Mouse (Mus musculus): ENCODE results near the gene Tnp2. TPM values are rescaled to one million over a fixed set of nuclear protein-coding genes. Genes with fewer than 3 reads are reported as not detected.

Gene Tnp2
- polyA plus RNA-seq, 1 experiment from 2014 or later = not detected

- Histone ChIP-seq H3K4me1 (ENCODE audit: control insufficient read depth, insufficient read depth, low read length) (no peaks in the 10 kb centered on the region), H3K27ac (ENCODE audit: low read depth, low read length) (no peak overlapping the region), H3K4me2 (ENCODE audit: low read depth, low read length) (no peak overlapping the region), H3K9ac (replicated peaks; ENCODE audit: low read depth, low read length) (no peak overlapping the region), H3K27me3 (ENCODE audit: control insufficient read depth, insufficient read depth, low read length) (no peaks in the 10 kb centered on the region), H3K9me3 (ENCODE audit: control insufficient read depth, low read length) (no peaks in the 10 kb centered on the region), H3K36me3 (ENCODE audit: control insufficient read depth, insufficient read depth, low read length) (no peaks in the 10 kb centered on the region), H3K4me3 (ENCODE audit: low read depth, low read length) (no peak overlapping the region)
- ATAC-seq (ENCODE audit: low read depth) = no peak
- WGBS = 88% methylated on average over 4 of the region's 4 CpGs
These were observed 37.4 kb upstream of the Tnp2 start for GRCm38 (mm10) chr16:10825840-10826239.

- H3K4me1 ChIP-seq (ENCODE audit: control insufficient read depth, insufficient read depth, low read length) = no peaks in the 10 kb centered on the region
These were observed 36.1 kb upstream of the Tnp2 start for GRCm38 (mm10) chr16:10824536-10824935.

GRCm38 (mm10) chr16:10821387-10821786 is 32.9 kb upstream of the Tnp2 start:
- Histone ChIP-seq H3K27ac (ENCODE audit: low read depth, low read length) (no peak overlapping the region), H3K9me3 (ENCODE audit: control insufficient read depth, low read length) (no peaks in the 10 kb centered on the region), H3K4me2 (ENCODE audit: low read depth, low read length) (no peak overlapping the region), H3K9ac (replicated peaks; ENCODE audit: low read depth, low read length) (no peak overlapping the region), H3K27me3 (ENCODE audit: control insufficient read depth, insufficient read depth, low read length) (no peaks in the 10 kb centered on the region), H3K4me3 (ENCODE audit: low read depth, low read length) (no peak overlapping the region), H3K36me3 (ENCODE audit: control insufficient read depth, insufficient read depth, low read length) (no peaks in the 10 kb centered on the region), H3K4me1 (ENCODE audit: control insufficient read depth, insufficient read depth, low read length) (no peaks in the 10 kb centered on the region)
- ATAC-seq (ENCODE audit: low read depth) = no peak
- WGBS = 61% methylated on average over 4 of the region's 4 CpGs

More at GRCm38 (mm10) chr16:10824536-10824935, 36.1 kb upstream of the Tnp2 start:
- ATAC-seq (ENCODE audit: low read depth) = no peak
- no peak overlapping the region for H3K4me3 ChIP-seq (ENCODE audit: low read depth, low read length)
- H3K9ac ChIP-seq (replicated peaks; ENCODE audit: low read depth, low read length) = no peak overlapping the region
- H3K27ac ChIP-seq (ENCODE audit: low read depth, low read length) = no peak overlapping the region
- no peaks in the 10 kb centered on the region for H3K9me3 ChIP-seq (ENCODE audit: control insufficient read depth, low read length)
- H3K4me2 ChIP-seq (ENCODE audit: low read depth, low read length) = no peak overlapping the region
- no peaks in the 10 kb centered on the region for H3K36me3 ChIP-seq (ENCODE audit: control insufficient read depth, insufficient read depth, low read length)
- H3K27me3 ChIP-seq (ENCODE audit: control insufficient read depth, insufficient read depth, low read length) = no peaks in the 10 kb centered on the region
- 79% methylated on average over 1 of the region's 1 CpGs for WGBS

- Histone ChIP-seq H3K27me3 (ENCODE audit: control insufficient read depth, insufficient read depth, low read length) (no peaks in the 10 kb centered on the region), H3K4me3 (ENCODE audit: low read depth, low read length) (no peak overlapping the region), H3K4me2 (ENCODE audit: low read depth, low read length) (no peak overlapping the region), H3K9ac (replicated peaks; ENCODE audit: low read depth, low read length) (no peak overlapping the region), H3K36me3 (ENCODE audit: control insufficient read depth, insufficient read depth, low read length) (no peaks in the 10 kb centered on the region), H3K27ac (ENCODE audit: low read depth, low read length) (no peak overlapping the region), H3K4me1 (ENCODE audit: control insufficient read depth, insufficient read depth, low read length) (no peaks in the 10 kb centered on the region), H3K9me3 (ENCODE audit: control insufficient read depth, low read length) (no peaks in the 10 kb centered on the region)
- ATAC-seq (ENCODE audit: low read depth) = no peak
- WGBS = 69% methylated on average over 3 of the region's 3 CpGs
These were observed 31.5 kb upstream of the Tnp2 start for GRCm38 (mm10) chr16:10819966-10820365.

- H3K4me2 ChIP-seq (ENCODE audit: low read depth, low read length) = no peak overlapping the region
- 81% methylated on average over 4 of the region's 4 CpGs for WGBS
- no peak for ATAC-seq (ENCODE audit: low read depth)
- no peak overlapping the region for H3K4me3 ChIP-seq (ENCODE audit: low read depth, low read length)
- no peak overlapping the region for H3K9ac ChIP-seq (replicated peaks; ENCODE audit: low read depth, low read length)
- no peaks in the 10 kb centered on the region for H3K4me1 ChIP-seq (ENCODE audit: control insufficient read depth, insufficient read depth, low read length)
- H3K36me3 ChIP-seq (ENCODE audit: control insufficient read depth, insufficient read depth, low read length) = no peaks in the 10 kb centered on the region
- H3K9me3 ChIP-seq (ENCODE audit: control insufficient read depth, low read length) = no peaks in the 10 kb centered on the region
- H3K27ac ChIP-seq (ENCODE audit: low read depth, low read length) = no peak overlapping the region
- H3K27me3 ChIP-seq (ENCODE audit: control insufficient read depth, insufficient read depth, low read length) = no peaks in the 10 kb centered on the region
These were observed 30.2 kb upstream of the Tnp2 start for GRCm38 (mm10) chr16:10818579-10819135.

GRCm38 (mm10) chr16:10814864-10815263 is 26.4 kb upstream of the Tnp2 start:
- no peaks in the 10 kb centered on the region for H3K9me3 ChIP-seq (ENCODE audit: control insufficient read depth, low read length)
- H3K4me1 ChIP-seq (ENCODE audit: control insufficient read depth, insufficient read depth, low read length) = no peaks in the 10 kb centered on the region
- H3K4me3 ChIP-seq (ENCODE audit: low read depth, low read length) = no peak overlapping the region
- ATAC-seq (ENCODE audit: low read depth) = no peak
- H3K27me3 ChIP-seq (ENCODE audit: control insufficient read depth, insufficient read depth, low read length) = no peaks in the 10 kb centered on the region
- H3K9ac ChIP-seq (replicated peaks; ENCODE audit: low read depth, low read length) = no peak overlapping the region
- no peak overlapping the region for H3K4me2 ChIP-seq (ENCODE audit: low read depth, low read length)
- no peaks in the 10 kb centered on the region for H3K36me3 ChIP-seq (ENCODE audit: control insufficient read depth, insufficient read depth, low read length)
- 95% methylated on average over 4 of the region's 4 CpGs for WGBS
- H3K27ac ChIP-seq (ENCODE audit: low read depth, low read length) = no peak overlapping the region

- Histone ChIP-seq H3K4me1 (ENCODE audit: control insufficient read depth, insufficient read depth, low read length) (no peaks in the 10 kb centered on the region), H3K4me3 (ENCODE audit: low read depth, low read length) (no peak overlapping the region), H3K27me3 (ENCODE audit: control insufficient read depth, insufficient read depth, low read length) (no peaks in the 10 kb centered on the region), H3K27ac (ENCODE audit: low read depth, low read length) (no peak overlapping the region), H3K4me2 (ENCODE audit: low read depth, low read length) (no peak overlapping the region), H3K36me3 (ENCODE audit: control insufficient read depth, insufficient read depth, low read length) (no peaks in the 10 kb centered on the region), H3K9ac (replicated peaks; ENCODE audit: low read depth, low read length) (no peak overlapping the region), H3K9me3 (ENCODE audit: control insufficient read depth, low read length) (no peaks in the 10 kb centered on the region)
- WGBS = 81% methylated on average over 4 of the region's 4 CpGs
- no peak for ATAC-seq (ENCODE audit: low read depth)
These were observed 25.3 kb upstream of the Tnp2 start for GRCm38 (mm10) chr16:10813726-10814125.

- H3K9ac ChIP-seq (replicated peaks; ENCODE audit: low read depth, low read length) = no peak within 1 kb of the TSS
- H3K27me3 ChIP-seq (ENCODE audit: control insufficient read depth, insufficient read depth, low read length) = no peaks in the 10 kb centered on the region
- no peak for ATAC-seq (ENCODE audit: low read depth)
- H3K36me3 ChIP-seq (ENCODE audit: control insufficient read depth, insufficient read depth, low read length) = no peaks in the 10 kb centered on the region
- H3K9me3 ChIP-seq (ENCODE audit: control insufficient read depth, low read length) = no peaks in the 10 kb centered on the region
- H3K4me2 ChIP-seq (ENCODE audit: low read depth, low read length) = no peak within 1 kb of the TSS
- H3K4me3 ChIP-seq (ENCODE audit: low read depth, low read length) = no peak within 1 kb of the TSS
- H3K27ac ChIP-seq (ENCODE audit: low read depth, low read length) = no peak within 1 kb of the TSS
- no peaks in the 10 kb centered on the region for H3K4me1 ChIP-seq (ENCODE audit: control insufficient read depth, insufficient read depth, low read length)
- WGBS = 95% methylated on average over 2 of the region's 2 CpGs
These were observed 24.5 kb upstream of the Tnp2 start, which contains the start of gene Gm11172 for GRCm38 (mm10) chr16:10812865-10813371. Gene Gm11172, plus strand, starts transcription at chr16:10812915.

GRCm38 (mm10) chr16:10810376-10810775 is 21.9 kb upstream of the Tnp2 start:
- H3K4me1 ChIP-seq (ENCODE audit: control insufficient read depth, insufficient read depth, low read length) = no peaks in the 10 kb centered on the region
- 92% methylated on average over 1 of the region's 1 CpGs for WGBS
- H3K36me3 ChIP-seq (ENCODE audit: control insufficient read depth, insufficient read depth, low read length) = no peaks in the 10 kb centered on the region
- H3K9me3 ChIP-seq (ENCODE audit: control insufficient read depth, low read length) = no peaks in the 10 kb centered on the region
- no peak overlapping the region for H3K9ac ChIP-seq (replicated peaks; ENCODE audit: low read depth, low read length)
- H3K27ac ChIP-seq (ENCODE audit: low read depth, low read length) = no peak overlapping the region
- no peaks in the 10 kb centered on the region for H3K27me3 ChIP-seq (ENCODE audit: control insufficient read depth, insufficient read depth, low read length)
- ATAC-seq (ENCODE audit: low read depth) = no peak
- no peak overlapping the region for H3K4me3 ChIP-seq (ENCODE audit: low read depth, low read length)
- H3K4me2 ChIP-seq (ENCODE audit: low read depth, low read length) = no peak overlapping the region

Data from neural tube, embryonic 14.5 days (tissue).